Mouse (Mus musculus) lung, adult 2 months (tissue): ENCODE measurements around the gene Ammecr1.

ENCODE experiments used
- CTCF ChIP-seq: fragments of 200-500 bp; IDR thresholded peaks from 2 replicates; pipeline ENCODE4 v1.5.1; 2011; ENCODE audit warnings: mild to moderate bottlenecking, low read length, control low read depth; ENCODE audit not compliant: insufficient read depth
- POLR2A ChIP-seq: fragments of 200-500 bp; IDR thresholded peaks from 2 replicates; pipeline ENCODE4 v1.6.1; 2011; ENCODE audit warnings: low read depth, mild to moderate bottlenecking, control low read depth, low read length, borderline replicate concordance; ENCODE audit errors: extremely low read depth

DNA sequence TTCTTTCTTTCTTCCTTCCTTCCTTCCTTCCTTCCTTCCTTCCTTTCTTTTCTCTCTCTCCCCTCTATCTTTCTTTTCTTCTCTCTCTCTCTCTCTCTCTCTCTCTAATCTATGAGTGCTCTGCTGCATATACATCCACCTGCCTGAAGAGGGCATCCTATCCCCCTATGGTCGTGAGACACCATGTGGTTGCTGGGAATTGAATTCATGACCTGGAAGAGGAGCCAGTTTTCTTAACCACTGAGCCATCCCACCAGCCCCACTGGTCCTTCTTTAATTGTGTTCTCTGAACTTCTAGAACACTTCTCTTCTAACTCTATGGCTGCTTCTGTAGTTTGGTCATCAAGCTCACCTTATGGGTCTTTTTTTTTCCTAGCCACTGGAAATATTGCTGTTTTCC lies 138.9 kb downstream of the Ammecr1 start:
- TF ChIP-seq CTCF: no peak
- TF ChIP-seq POLR2A: no peak
